Mouse (Mus musculus) embryo, embryonic 11 days (tissue): ENCODE results near the gene Taf5l.
A peak's percentile ranks its signal among the peaks of the same experiment; 100 is the strongest.
"Not testable (repeated sequence)": the region's sequence is repeated elsewhere in the genome, so short reads cannot be mapped to it uniquely, and the experiment has no call there.

Source experiments
- DNase-seq: peaks from one replicate; pipeline ENCODE4 v3.0.0-alpha.2; 2015

The Taf5l gene

DNA sequence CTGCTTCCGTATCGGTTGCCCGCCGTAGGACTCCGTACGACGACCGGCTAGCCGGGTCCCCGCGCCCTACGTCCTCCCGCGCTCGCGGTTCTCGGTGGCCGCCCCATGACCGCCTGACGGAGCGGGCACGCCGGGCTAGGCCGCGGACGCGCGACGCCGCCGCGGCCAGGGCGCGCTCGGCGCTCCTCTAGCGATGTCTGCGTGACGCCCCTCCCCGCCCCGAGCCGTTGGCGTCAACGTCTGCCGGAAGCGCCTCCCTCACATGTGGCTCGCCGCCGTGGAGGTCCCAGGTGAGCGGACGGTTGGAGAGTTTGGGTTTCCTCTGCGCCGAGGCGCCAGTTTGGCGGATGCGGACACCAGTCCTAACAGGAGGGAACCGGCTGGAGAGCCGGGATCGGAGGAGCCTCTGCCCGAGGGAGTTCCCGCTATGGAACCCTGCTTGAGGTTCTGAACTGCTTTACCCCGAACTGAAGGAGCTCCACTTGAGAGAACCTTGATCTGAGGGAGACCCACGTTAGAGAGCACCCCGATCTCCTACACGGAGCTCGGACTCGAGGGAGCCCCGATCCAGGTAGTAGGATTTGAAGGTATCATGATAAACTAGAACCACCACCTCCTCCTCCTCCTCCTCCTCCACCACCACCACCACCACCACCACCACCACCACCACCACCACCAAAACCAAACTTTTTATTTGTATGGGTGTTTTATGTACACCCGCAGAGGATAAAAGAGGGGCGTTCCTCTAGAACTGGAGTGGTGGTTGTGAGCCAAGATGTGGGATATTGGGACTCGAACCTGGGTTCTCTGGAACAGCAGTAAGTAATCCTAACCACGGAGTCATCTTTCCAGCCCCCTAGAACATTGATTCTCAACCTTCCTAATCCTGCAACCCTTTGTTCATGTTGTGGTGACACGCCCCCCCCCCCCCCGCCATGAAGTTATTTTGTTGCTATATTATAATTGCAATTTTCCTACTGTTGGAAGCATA is at the start of gene Taf5l, which contains the start of gene Urb2:
Gene Taf5l (minus strand): TSS at position 161 of the 991 bp plus-strand sequence.
Gene Urb2 (plus strand): TSS at position 272 of the 991 bp plus-strand sequence.
- peak; percentile 97 for DNase-seq

DNA sequence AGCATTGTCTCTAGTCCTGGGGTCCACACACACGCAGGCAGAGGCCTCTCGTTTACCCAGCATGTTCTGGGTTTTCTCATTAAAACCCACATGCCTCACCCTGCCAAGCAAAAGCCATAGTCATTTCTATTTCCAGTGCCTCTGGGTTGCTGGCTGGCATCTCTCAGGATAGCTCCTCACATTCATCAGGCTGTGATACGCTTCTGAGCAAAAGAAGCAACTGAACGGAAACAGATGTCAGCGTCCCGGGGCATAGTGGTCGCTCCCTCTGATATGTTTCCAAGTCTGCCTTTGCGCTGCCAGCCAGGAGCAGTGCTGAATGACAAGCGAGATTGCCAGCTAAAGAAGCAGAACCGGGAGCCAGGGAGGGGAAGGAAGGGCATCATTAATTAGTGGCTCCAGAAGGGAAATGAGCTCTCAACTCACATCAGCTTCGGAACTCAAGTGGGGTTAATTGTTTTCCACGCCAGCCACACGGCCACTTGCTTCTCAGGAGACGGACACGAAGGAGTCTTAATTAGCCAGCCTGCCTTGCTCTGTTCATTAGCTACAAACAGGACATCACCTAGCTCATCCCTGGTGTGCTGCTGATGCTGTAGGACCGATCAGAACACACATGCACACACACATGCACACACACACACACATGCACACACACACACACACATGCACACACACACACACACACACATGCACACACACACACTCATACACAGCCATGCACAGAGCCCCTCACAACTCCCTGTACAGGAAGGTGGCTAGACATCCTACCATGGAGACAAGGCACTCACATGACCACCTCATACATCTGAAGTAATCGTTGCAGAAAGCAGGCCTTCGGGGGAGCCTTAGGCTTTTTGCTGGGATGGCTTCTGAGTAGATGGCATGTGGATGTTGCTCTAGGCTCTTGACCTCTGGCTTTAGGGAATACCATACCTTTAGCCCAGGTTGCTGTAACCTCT is 49.4 kb upstream of the Taf5l start:
- DNase-seq, result peak; percentile 51

- no peak for DNase-seq
Observed at GRCm38 (mm10) chr8:124067059-124067750, 46.0 kb upstream of the Taf5l start.

DNA sequence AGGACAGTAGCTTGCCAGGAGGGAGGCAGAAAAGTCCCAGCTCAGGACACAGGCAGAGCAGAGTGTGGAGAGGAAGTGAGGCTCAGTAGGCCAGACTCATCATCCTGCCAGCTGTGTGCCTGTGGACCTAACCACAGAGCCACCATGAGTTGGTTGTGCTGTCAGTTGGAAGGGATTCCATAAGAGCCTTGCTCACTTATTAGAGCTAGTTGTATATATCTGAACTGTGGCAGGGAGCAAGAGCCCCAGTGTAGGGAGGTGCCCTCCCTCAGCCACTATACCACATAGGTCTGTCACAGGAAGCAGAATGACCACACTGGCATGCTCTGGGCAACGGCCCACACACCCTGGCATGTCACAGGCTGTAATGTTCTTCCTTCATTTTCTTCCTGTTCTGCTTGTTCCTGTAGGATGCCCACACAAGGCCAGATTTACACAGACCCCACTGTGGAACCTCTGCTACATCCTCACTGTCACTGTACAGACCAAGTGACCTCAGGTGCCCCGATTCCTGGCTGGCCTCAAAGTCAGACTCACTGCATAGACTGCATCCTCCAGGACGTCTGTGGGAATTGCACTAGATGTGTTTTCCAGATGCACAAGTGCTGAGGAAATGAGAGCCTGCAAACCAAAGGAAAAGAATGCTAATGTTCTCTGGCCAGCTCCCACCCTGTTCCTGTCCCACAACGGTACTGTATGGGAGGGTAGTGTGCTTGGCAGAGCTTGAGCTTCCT is 45.3 kb upstream of the Taf5l start:
- DNase-seq, result no peak

DNA sequence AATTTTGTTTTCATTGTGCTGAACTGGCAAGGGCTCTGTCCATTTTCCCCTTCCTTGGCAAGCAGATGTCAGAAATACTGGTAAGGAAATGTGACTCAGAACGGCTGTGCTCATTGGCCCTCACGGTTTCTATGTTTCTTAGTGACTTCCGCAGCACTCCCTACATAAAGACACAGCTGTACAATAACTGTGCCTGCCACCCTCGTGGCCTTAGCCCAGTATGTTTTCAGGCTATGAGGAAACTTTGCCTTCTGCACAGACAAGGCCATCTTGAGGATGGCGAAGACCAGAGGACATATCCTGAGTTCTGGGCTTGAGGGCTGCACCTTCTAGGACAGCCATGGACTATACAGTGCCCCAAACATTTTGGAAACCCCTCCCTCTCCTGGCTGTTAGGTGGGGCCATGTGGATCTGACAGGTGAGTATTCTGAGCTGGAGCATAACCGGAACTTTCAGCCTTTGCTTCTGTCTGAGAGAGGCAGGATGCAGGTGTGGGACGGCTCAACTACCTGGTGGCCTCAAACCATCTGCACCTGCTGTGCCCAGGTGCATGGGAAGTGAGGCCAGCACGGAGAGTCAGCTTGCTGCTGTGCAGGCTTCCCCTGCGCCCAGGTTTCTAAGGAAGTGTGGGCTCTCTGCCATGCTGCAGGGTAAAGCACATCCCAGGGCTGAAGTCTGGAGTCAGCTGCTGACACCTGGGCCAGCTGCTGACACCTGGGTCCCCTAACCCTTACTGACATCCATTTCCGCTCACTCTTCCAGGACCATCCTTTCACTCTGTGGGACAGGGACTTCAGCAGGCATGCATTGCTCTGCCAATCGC is 35.8 kb upstream of the Taf5l start:
- no peak for DNase-seq

- no peak for DNase-seq
Observed at GRCm38 (mm10) chr8:124052568-124052967, 31.4 kb upstream of the Taf5l start.

GRCm38 (mm10) chr8:124052110-124052509 is 30.9 kb upstream of the Taf5l start:
- DNase-seq, result peak; percentile 75

GRCm38 (mm10) chr8:124045856-124046255 is 24.7 kb upstream of the Taf5l start:
- no peak for DNase-seq

GRCm38 (mm10) chr8:124044931-124045330 is 23.7 kb upstream of the Taf5l start:
- no peak for DNase-seq

DNA sequence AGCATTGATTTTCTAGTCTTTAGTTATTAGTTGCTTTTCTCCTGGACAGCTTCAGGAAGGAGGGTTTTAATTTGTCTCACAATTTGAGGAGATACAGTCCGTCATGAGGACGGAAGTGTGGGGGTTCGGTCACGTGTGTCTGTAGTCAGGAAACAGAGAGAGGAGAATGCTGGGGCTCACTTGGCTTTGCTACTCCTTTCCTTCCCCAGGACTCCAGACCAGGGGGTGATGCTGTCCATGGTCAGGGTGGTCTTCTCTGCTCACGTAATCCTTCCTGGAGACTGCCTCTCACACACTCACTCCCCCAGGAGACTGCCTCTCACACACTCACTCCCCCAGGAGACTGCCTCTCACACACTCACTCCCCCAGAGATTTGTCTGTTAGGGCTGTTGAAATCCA is 23.2 kb upstream of the Taf5l start:
- no peak for DNase-seq

DNA sequence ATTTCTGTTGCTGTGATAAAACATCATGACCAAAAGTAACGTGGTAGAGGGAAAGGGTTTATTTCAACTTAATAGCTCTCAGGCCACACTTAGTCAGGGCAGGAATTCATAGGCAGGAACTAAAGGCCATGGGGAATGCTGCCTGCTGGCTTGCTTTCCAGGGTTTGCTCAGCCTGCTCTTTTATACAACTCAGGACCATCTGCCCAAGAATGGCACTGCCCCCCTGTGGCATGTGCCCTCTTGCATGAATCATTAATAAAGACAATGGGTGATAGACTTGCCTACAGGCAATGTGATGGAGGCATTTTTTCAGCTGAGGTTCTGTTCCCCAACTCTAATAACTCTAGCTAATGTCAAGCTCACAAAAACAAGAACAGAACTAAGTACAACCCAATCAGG is 21.0 kb upstream of the Taf5l start:
- DNase-seq, result no peak

GRCm38 (mm10) chr8:124039351-124039750 is 18.2 kb upstream of the Taf5l start:
- DNase-seq, result no peak

- no peak for DNase-seq
Observed at GRCm38 (mm10) chr8:124038121-124038520, 16.9 kb upstream of the Taf5l start.

- no peak for DNase-seq
Observed at GRCm38 (mm10) chr8:124033400-124033799, 12.2 kb upstream of the Taf5l start.

DNA sequence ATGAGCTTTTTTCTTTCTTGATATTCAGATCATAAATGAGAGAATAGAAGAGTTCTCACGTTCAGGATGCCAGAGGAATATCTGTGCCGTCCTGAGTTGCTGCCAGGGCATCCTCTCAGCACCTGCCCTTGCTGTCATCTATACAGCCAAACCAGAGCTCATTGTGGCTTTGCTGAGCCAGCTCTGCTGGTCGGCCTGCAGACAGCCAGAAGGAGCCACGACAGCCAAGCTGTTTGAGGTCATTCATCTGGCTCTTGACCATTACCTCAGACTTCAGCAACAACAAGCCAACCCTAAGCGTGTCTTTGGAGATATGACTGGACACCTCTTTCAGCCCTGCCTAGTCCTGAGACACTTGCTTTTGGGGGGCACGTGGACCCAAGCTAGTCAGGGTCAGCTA is 6.6 kb upstream of the Taf5l start:
- DNase-seq, result no peak

DNA sequence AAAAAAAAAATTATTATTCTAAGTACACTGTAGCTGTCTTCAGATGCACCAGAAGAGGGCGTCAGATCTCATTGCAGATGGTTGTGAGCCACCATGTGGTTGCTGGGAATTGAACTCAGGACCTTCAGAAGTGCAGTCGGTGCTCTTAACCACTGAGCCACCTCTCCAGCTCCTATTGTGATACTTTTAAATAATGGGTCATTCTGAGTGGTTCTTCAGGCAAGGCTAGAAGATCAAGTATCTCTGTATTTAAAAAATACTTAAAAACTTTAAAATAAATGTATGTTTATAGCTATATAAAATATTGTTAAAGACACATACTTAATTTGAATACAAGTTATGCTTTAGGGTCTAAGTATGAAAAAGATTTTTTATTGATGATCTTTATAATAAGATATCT is 5.1 kb upstream of the Taf5l start:
- not testable (repeated sequence) for DNase-seq

GRCm38 (mm10) chr8:124020439-124021236 is 559 bp downstream of the Taf5l start:
- peak; percentile 93 for DNase-seq

DNA sequence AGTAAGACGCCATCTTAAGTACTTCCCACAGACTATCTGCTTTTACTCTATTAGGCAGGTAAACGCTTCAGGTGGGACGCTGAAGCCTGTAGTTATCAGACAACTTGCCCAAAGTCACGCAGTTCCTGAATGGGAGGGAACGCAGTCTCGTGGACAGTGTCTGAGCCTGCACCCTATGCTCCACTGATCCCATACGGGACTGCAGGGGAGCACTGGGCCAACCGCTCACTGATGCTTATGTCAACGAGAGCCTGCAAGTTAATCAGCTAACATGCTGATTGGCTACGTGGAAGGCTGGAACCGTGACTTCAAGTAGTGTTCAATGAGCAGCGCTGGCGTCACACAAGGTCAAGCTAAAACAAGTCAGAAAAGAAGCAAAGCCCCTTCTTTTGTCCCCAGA is 1.4 kb downstream of the Taf5l start:
- DNase-seq, result peak; percentile 39

DNA sequence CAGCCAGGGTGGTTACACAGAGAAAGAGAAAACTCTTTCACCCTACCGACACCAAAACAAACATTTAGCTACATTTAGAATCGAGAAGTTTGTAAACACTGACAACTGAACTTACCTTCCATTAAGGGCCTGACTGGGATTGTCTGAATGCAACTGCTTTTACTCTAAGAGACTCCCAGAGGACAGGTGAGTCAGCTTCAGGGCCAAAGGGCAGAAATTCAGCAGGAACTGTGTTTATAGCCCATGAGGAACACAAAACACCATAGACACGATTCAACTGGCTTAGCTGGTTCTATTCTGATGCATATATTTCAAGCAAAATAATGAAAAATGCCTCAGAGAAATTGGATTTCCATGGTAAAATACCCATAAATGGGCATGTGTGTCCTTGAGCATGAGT is 6.4 kb downstream of the Taf5l start:
- DNase-seq, result no peak

DNA sequence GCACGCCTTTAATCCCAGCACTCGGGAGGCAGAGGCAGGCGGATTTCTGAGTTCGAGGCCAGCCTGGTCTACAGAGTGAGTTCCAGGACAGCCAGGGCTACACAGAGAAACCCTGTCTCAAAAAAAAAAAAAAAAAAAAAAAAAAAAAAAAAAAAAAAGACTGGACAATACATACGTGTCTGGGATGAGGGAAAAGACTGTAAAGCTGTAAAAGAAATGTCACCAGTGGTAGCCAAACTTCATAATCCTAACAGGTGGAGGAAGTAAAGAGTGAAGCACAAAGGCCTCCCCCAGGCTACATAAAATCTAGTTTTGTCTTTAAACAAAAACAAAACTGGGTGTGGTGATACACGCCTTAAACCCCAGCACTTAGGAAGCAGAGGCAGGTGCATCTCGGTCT is 6.9 kb downstream of the Taf5l start:
- DNase-seq, result not testable (repeated sequence)
